Mouse (Mus musculus): ENCODE measurements around the gene Mknk1. TPM values are rescaled to one million over a fixed set of nuclear protein-coding genes. Genes with fewer than 3 reads are reported as not detected.
A peak's percentile ranks its signal among the peaks of the same experiment; 100 is the strongest.

The Mknk1 gene
- total RNA-seq, 2 experiments from 2014 or later = 31.4 to 57.6 TPM

- ATAC-seq (replicated peaks; ENCODE audit: low FRiP score, low TSS enrichment, poor library complexity, severe bottlenecking) = no peak
Measured at GRCm38 (mm10) chr4:115882195-115882594, 43.2 kb downstream of the Mknk1 start.

GRCm38 (mm10) chr4:115884022-115884421, 45.0 kb downstream of the Mknk1 start, which contains the start of gene Kncn:
Gene Kncn (plus strand): TSS chr4:115884400.
- ATAC-seq (replicated peaks; ENCODE audit: low FRiP score, low TSS enrichment, poor library complexity, severe bottlenecking) = no peak

GRCm38 (mm10) chr4:115885846-115886245, 46.8 kb downstream of the Mknk1 start:
- no peak for ATAC-seq (replicated peaks; ENCODE audit: low FRiP score, low TSS enrichment, poor library complexity, severe bottlenecking)

- ATAC-seq (replicated peaks; ENCODE audit: low FRiP score, low TSS enrichment, poor library complexity, severe bottlenecking) = peak; percentile 49; the same call in 1 of the 2 replicates
Measured at GRCm38 (mm10) chr4:115886875-115887274, 47.9 kb downstream of the Mknk1 start.

GRCm38 (mm10) chr4:115890066-115890465, 51.1 kb downstream of the Mknk1 start:
- ATAC-seq (replicated peaks; ENCODE audit: low FRiP score, low TSS enrichment, poor library complexity, severe bottlenecking) = no peak

- ATAC-seq (replicated peaks; ENCODE audit: low FRiP score, low TSS enrichment, poor library complexity, severe bottlenecking) = no peak
Measured at GRCm38 (mm10) chr4:115890553-115890952, 51.6 kb downstream of the Mknk1 start, which contains the start of gene 6430628N08Rik. Gene 6430628N08Rik (plus strand): TSS chr4:115890665.

- no peak for ATAC-seq (replicated peaks; ENCODE audit: low FRiP score, low TSS enrichment, poor library complexity, severe bottlenecking)
Measured at GRCm38 (mm10) chr4:115894281-115894680, 55.3 kb downstream of the Mknk1 start.

- ATAC-seq (replicated peaks; ENCODE audit: low FRiP score, low TSS enrichment, poor library complexity, severe bottlenecking) = no peak
Measured at GRCm38 (mm10) chr4:115897901-115898631, 59.1 kb downstream of the Mknk1 start.

GRCm38 (mm10) chr4:115902816-115903215, 63.8 kb downstream of the Mknk1 start:
- ATAC-seq (replicated peaks; ENCODE audit: low FRiP score, low TSS enrichment, poor library complexity, severe bottlenecking) = peak; percentile 75

GRCm38 (mm10) chr4:115904375-115904774, 65.4 kb downstream of the Mknk1 start:
- ATAC-seq (replicated peaks; ENCODE audit: low FRiP score, low TSS enrichment, poor library complexity, severe bottlenecking) = no peak

- ATAC-seq (replicated peaks; ENCODE audit: low FRiP score, low TSS enrichment, poor library complexity, severe bottlenecking) = no peak
Measured at GRCm38 (mm10) chr4:115905701-115906100, 66.7 kb downstream of the Mknk1 start.

GRCm38 (mm10) chr4:115906791-115907190, 67.8 kb downstream of the Mknk1 start:
- no peak for ATAC-seq (replicated peaks; ENCODE audit: low FRiP score, low TSS enrichment, poor library complexity, severe bottlenecking)

- ATAC-seq (replicated peaks; ENCODE audit: low FRiP score, low TSS enrichment, poor library complexity, severe bottlenecking) = peak; percentile 60
Measured at GRCm38 (mm10) chr4:115907994-115908393, 69.0 kb downstream of the Mknk1 start.

- ATAC-seq (replicated peaks; ENCODE audit: low FRiP score, low TSS enrichment, poor library complexity, severe bottlenecking) = no peak
Measured at GRCm38 (mm10) chr4:115908641-115909040, 69.6 kb downstream of the Mknk1 start.

GRCm38 (mm10) chr4:115911586-115911985, 72.6 kb downstream of the Mknk1 start:
- ATAC-seq (replicated peaks; ENCODE audit: low FRiP score, low TSS enrichment, poor library complexity, severe bottlenecking) = no peak

- ATAC-seq (replicated peaks; ENCODE audit: low FRiP score, low TSS enrichment, poor library complexity, severe bottlenecking) = no peak
Measured at GRCm38 (mm10) chr4:115919911-115920310, 80.9 kb downstream of the Mknk1 start.

GRCm38 (mm10) chr4:115922688-115923087, 83.7 kb downstream of the Mknk1 start:
- ATAC-seq (replicated peaks; ENCODE audit: low FRiP score, low TSS enrichment, poor library complexity, severe bottlenecking) = no peak

- ATAC-seq (replicated peaks; ENCODE audit: low FRiP score, low TSS enrichment, poor library complexity, severe bottlenecking) = no peak
Measured at GRCm38 (mm10) chr4:115923262-115923880, 84.4 kb downstream of the Mknk1 start.

- no peak for ATAC-seq (replicated peaks; ENCODE audit: low FRiP score, low TSS enrichment, poor library complexity, severe bottlenecking)
Measured at GRCm38 (mm10) chr4:115927637-115928036, 88.6 kb downstream of the Mknk1 start.
